Mouse (Mus musculus) heart, postnatal 0 days (tissue): ENCODE measurements around the gene Iqcd. TPM values are rescaled to one million over a fixed set of nuclear protein-coding genes. Genes with fewer than 3 reads are reported as not detected.

ENCODE experiments used
- ATAC-seq: fragments of 200-750 bp; cut with Nextera tagmentation; 2 replicates; pipeline ENCODE4 v1.8.0; 2017; ENCODE audit warnings: low read depth, moderate number of reproducible peaks, moderate library complexity; ENCODE audit not compliant: insufficient read depth
- DNase-seq: peaks from one replicate; pipeline ENCODE4 v3.0.0-alpha.2; 2016; ENCODE audit warnings: low spot score
- H3K27ac ChIP-seq: fragments of 300-500 bp; sonication (generic); 2 replicates; pipeline ENCODE4 v1.5.1; 2014; ENCODE audit warnings: low read depth, mild to moderate bottlenecking
- H3K27me3 ChIP-seq: fragments of 300-500 bp; sonication (generic); 2 replicates; pipeline ENCODE4 v1.6.1; 2014; ENCODE audit warnings: low read length, mixed read lengths; ENCODE audit not compliant: control insufficient read depth, insufficient read depth
- H3K36me3 ChIP-seq: fragments of 300-500 bp; sonication (generic); replicated peaks from 2 replicates; pipeline ENCODE4 v1.6.1; 2014; ENCODE audit warnings: low read length, mixed read lengths; ENCODE audit not compliant: control insufficient read depth, insufficient read depth
- H3K4me1 ChIP-seq: fragments of 300-500 bp; sonication (generic); 2 replicates; pipeline ENCODE4 v1.6.1; 2014; ENCODE audit warnings: antibody characterized with exemption; ENCODE audit not compliant: control insufficient read depth, insufficient read depth
- H3K4me2 ChIP-seq: fragments of 300-500 bp; sonication (generic); 2 replicates; pipeline ENCODE4 v1.6.1; 2014; ENCODE audit warnings: low read depth, mild to moderate bottlenecking, low read length, moderate library complexity
- H3K4me3 ChIP-seq: fragments of 300-500 bp; sonication (generic); 2 replicates; pipeline ENCODE4 v1.5.1; 2014; ENCODE audit warnings: low read depth, low read length
- H3K9ac ChIP-seq: fragments of 300-500 bp; sonication (generic); replicated peaks from 2 replicates; pipeline ENCODE4 v1.6.1; 2014; ENCODE audit warnings: low read depth, low read length, mixed read lengths
- H3K9me3 ChIP-seq: fragments of 300-500 bp; sonication (generic); replicated peaks from 2 replicates; pipeline ENCODE4 v1.6.1; 2016; ENCODE audit warnings: low read length; ENCODE audit not compliant: control insufficient read depth
- CTCF ChIP-seq: IDR thresholded peaks from 2 replicates; pipeline ENCODE4 v1.5.1; 2016; ENCODE audit warnings: antibody characterized with exemption, control low read depth, low read depth
- EP300 ChIP-seq: IDR thresholded peaks from 2 replicates; pipeline ENCODE4 v1.6.1; 2016; ENCODE audit warnings: antibody characterized with exemption, low read depth
- WGBS: fragments of 180-500 bp; shearing (Covaris S2); extraction: QIAGEN DNeasy Blood & Tissue Kit; methylation state at CpG from one replicate; pipeline ENCODE4 v1.1.7; 2014; 5-methylcytosine and 5-hydroxymethylcytosine counted together
- polyA plus RNA-seq: library from polyadenylated mRNA; unstranded; fragments of >200 nt; fragmentation: Nextera tagmentation; extraction: Ambion mirVana; gene quantifications from 2 replicates; pipeline ENCODE4 v1.2.1, GENCODE M21; 2015
- total RNA-seq: library from RNA; depleted of rRNA; stranded (reverse); fragments of >200 nt; gene quantifications from 2 replicates; pipeline ENCODE4 v1.2.3, GENCODE M21; 2014; ENCODE audit warnings: low replicate concordance; rRNA removed

Iqcd gene
- total and polyA plus RNA-seq, 2 experiments from 2014 or later: 0.18 TPM; not detected in 1

- 75% methylated on average over 12 of the region's 12 CpGs for WGBS
- TF ChIP-seq CTCF: no peak
- TF ChIP-seq EP300: no peak
- no peak overlapping the region for H3K9ac ChIP-seq
- H3K4me3 ChIP-seq: no peak overlapping the region
- 0 out of 2 replicates have a peak, but pooled peaks cover 11% of the 10 kb centered on the region for H3K27me3 ChIP-seq
- no peak for ATAC-seq
- H3K36me3 ChIP-seq: no peaks in the 10 kb centered on the region
- H3K9me3 ChIP-seq: no peaks in the 10 kb centered on the region
- no peaks in the 10 kb centered on the region for H3K4me1 ChIP-seq
- no peak overlapping the region for H3K27ac ChIP-seq
- no peak overlapping the region for H3K4me2 ChIP-seq
- no peak for DNase-seq
These were observed 67.5 kb downstream of the Iqcd start for GRCm38 (mm10) chr5:120656281-120656751.

Other genes with a start within 250 kb of the Iqcd start
- gene Lhx5, start 157.3 kb upstream of the Iqcd start, total RNA-seq: not detected in 2 replicates
- gene Lhx5, start 157.3 kb upstream of the Iqcd start, polyA plus RNA-seq: not detected in 2 replicates
- 17.0 and 30.3 TPM in 2 replicates for gene Sdsl, start 116.2 kb upstream of the Iqcd start, total RNA-seq
- gene Sdsl, start 116.2 kb upstream of the Iqcd start, polyA plus RNA-seq: 20.7 TPM in 2 replicates
- not detected in 2 replicates for gene Sds, start 112.5 kb upstream of the Iqcd start, total RNA-seq
- gene Sds, start 112.5 kb upstream of the Iqcd start, polyA plus RNA-seq: not detected in 2 replicates
- 38.1 and 38.3 TPM in 2 replicates for gene Plbd2, start 85.4 kb upstream of the Iqcd start, total RNA-seq
- 43.9 and 47.2 TPM in 2 replicates for gene Plbd2, start 85.4 kb upstream of the Iqcd start, polyA plus RNA-seq
- 4.2 and 16.0 TPM in 2 replicates for gene Slc8b1, start 77.8 kb upstream of the Iqcd start, total RNA-seq
- gene Slc8b1, start 77.8 kb upstream of the Iqcd start, polyA plus RNA-seq: 3.4 and 3.6 TPM in 2 replicates
- 15.8 and 27.6 TPM in 2 replicates for gene Tpcn1, start 343 bp upstream of the Iqcd start, total RNA-seq
- gene Tpcn1, start 343 bp upstream of the Iqcd start, polyA plus RNA-seq: 11.5 and 11.7 TPM in 2 replicates
- 20.2 and 24.5 TPM in 2 replicates for gene Rita1, start 23.6 kb downstream of the Iqcd start, total RNA-seq
- gene Rita1, start 23.6 kb downstream of the Iqcd start, polyA plus RNA-seq: 15.7 and 16.3 TPM in 2 replicates
- gene Ddx54, start 23.7 kb downstream of the Iqcd start, total RNA-seq: 23.0 and 24.1 TPM in 2 replicates
- gene Ddx54, start 23.7 kb downstream of the Iqcd start, polyA plus RNA-seq: 17.1 and 18.2 TPM in 2 replicates
- gene Cfap73, start 45.2 kb downstream of the Iqcd start, total RNA-seq: not detected in 2 replicates
- gene Cfap73, start 45.2 kb downstream of the Iqcd start, polyA plus RNA-seq: not detected in 2 replicates
- not detected in 2 replicates for gene Rasal1, start 59.8 kb downstream of the Iqcd start, total RNA-seq
- 0.10 TPM in 1 of 2 replicates, not detected in the other for gene Rasal1, start 59.8 kb downstream of the Iqcd start, polyA plus RNA-seq
- 1.7 and 13.8 TPM in 2 replicates for gene Dtx1, start 122.9 kb downstream of the Iqcd start, total RNA-seq
- gene Dtx1, start 122.9 kb downstream of the Iqcd start, polyA plus RNA-seq: 0.30 and 0.48 TPM in 2 replicates
- 1.1 TPM in 1 of 2 replicates, not detected in the other for gene Oas2, start 160.8 kb downstream of the Iqcd start, total RNA-seq
- gene Oas2, start 160.8 kb downstream of the Iqcd start, polyA plus RNA-seq: 0.15 and 0.25 TPM in 2 replicates
- gene Oas3, start 188.6 kb downstream of the Iqcd start, total RNA-seq: 0.80 and 1.6 TPM in 2 replicates
- gene Oas3, start 188.6 kb downstream of the Iqcd start, polyA plus RNA-seq: 0.18 and 0.26 TPM in 2 replicates
- gene Oas1e, start 206.5 kb downstream of the Iqcd start, total RNA-seq: not detected in 2 replicates
- not detected in 2 replicates for gene Oas1e, start 206.5 kb downstream of the Iqcd start, polyA plus RNA-seq
- gene Oas1c, start 223.5 kb downstream of the Iqcd start, total RNA-seq: 0.34 and 1.6 TPM in 2 replicates
- 0.83 and 0.92 TPM in 2 replicates for gene Oas1c, start 223.5 kb downstream of the Iqcd start, polyA plus RNA-seq